Mouse (Mus musculus) spleen, postnatal 10 days (tissue): Measurements from ENCODE around the gene Tma7.
A peak's percentile ranks its signal among the peaks of the same experiment; 100 is the strongest.

Experiments
- DNase-seq, 2 experiments: peaks; one replicate each; pipeline ENCODE4 v3.0.0; 2021 to 2022; ENCODE audit warnings: low spot score in 2 of 2

Tma7 gene

GRCm38 (mm10) chr9:109082124-109082800 is at the start of gene Tma7, which contains the start of gene Ccdc51:
Tma7 (minus strand) TSS chr9:109082587.
Ccdc51 (plus strand) TSS chr9:109082493.
- DNase-seq: peak; percentile 75 to 87

- DNase-seq: no peak
Measured at GRCm38 (mm10) chr9:109130076-109130475, 47.7 kb upstream of the Tma7 start.

GRCm38 (mm10) chr9:109128211-109128610 is 45.8 kb upstream of the Tma7 start:
- peak in 1 of 2 experiments; percentile 44 for DNase-seq

- DNase-seq: no peak
Measured at GRCm38 (mm10) chr9:109127076-109127475, 44.7 kb upstream of the Tma7 start.

GRCm38 (mm10) chr9:109125481-109125880 is 43.1 kb upstream of the Tma7 start:
- DNase-seq: no peak

GRCm38 (mm10) chr9:109125043-109125442 is 42.7 kb upstream of the Tma7 start:
- DNase-seq: no peak

- no peak for DNase-seq
Measured at GRCm38 (mm10) chr9:109124164-109124563, 41.8 kb upstream of the Tma7 start.

- no peak for DNase-seq
Measured at GRCm38 (mm10) chr9:109123266-109123665, 40.9 kb upstream of the Tma7 start.

- no peak for DNase-seq
Measured at GRCm38 (mm10) chr9:109122553-109123085, 40.2 kb upstream of the Tma7 start.

- no peak for DNase-seq
Measured at GRCm38 (mm10) chr9:109120956-109121355, 38.6 kb upstream of the Tma7 start.

- DNase-seq: no peak
Measured at GRCm38 (mm10) chr9:109119571-109119970, 37.2 kb upstream of the Tma7 start.

- no peak for DNase-seq
Measured at GRCm38 (mm10) chr9:109118106-109118505, 35.7 kb upstream of the Tma7 start.

GRCm38 (mm10) chr9:109116205-109116604 is 33.8 kb upstream of the Tma7 start:
- DNase-seq: peak in 1 of 2 experiments; percentile 9

GRCm38 (mm10) chr9:109114871-109115270 is 32.5 kb upstream of the Tma7 start:
- DNase-seq: peak in 1 of 2 experiments; percentile 9

GRCm38 (mm10) chr9:109114276-109114675 is 31.9 kb upstream of the Tma7 start:
- peak in 1 of 2 experiments; percentile 9 for DNase-seq

GRCm38 (mm10) chr9:109113331-109113730 is 30.9 kb upstream of the Tma7 start:
- peak in 1 of 2 experiments; percentile 9 for DNase-seq

GRCm38 (mm10) chr9:109111591-109111990 is 29.2 kb upstream of the Tma7 start:
- peak in 1 of 2 experiments; percentile 8 for DNase-seq

- DNase-seq: no peak
Measured at GRCm38 (mm10) chr9:109111101-109111500, 28.7 kb upstream of the Tma7 start.

- no peak for DNase-seq
Measured at GRCm38 (mm10) chr9:109110240-109110639, 27.9 kb upstream of the Tma7 start.

GRCm38 (mm10) chr9:109107341-109107740 is 25.0 kb upstream of the Tma7 start:
- DNase-seq: no peak

- DNase-seq: no peak
Measured at GRCm38 (mm10) chr9:109105648-109106047, 23.3 kb upstream of the Tma7 start.

- no peak for DNase-seq
Measured at GRCm38 (mm10) chr9:109105011-109105410, 22.6 kb upstream of the Tma7 start.

GRCm38 (mm10) chr9:109104083-109104482 is 21.7 kb upstream of the Tma7 start:
- no peak for DNase-seq
